Mouse (Mus musculus): ENCODE results near the gene Prr5. TPM values are rescaled to one million over a fixed set of nuclear protein-coding genes. Genes with fewer than 3 reads are reported as not detected.
A peak's percentile ranks its signal among the peaks of the same experiment; 100 is the strongest.
"Not testable (repeated sequence)": the region's sequence is repeated elsewhere in the genome, so short reads cannot be mapped to it uniquely, and the experiment has no call there.

Gene Prr5
- polyA plus RNA-seq, 1 experiment from 2014 or later: 4.3 TPM

- no peak overlapping the region for H3K4me3 ChIP-seq (ENCODE audit: low read depth, low read length)
- H3K4me2 ChIP-seq (ENCODE audit: low read depth, low read length): no peak overlapping the region
- ATAC-seq: no peak
- TF ChIP-seq EP300 (IDR thresholded peaks at IDR 0.05; ENCODE audit: low read depth) (no peak), CTCF (IDR thresholded peaks at IDR 0.05; ENCODE audit: low read depth) (0 out of 2 replicates have a peak, but pooled peaks have one; percentile 19)
- no peak for DNase-seq
- peaks cover 22% of the 10 kb centered on the region for H3K27me3 ChIP-seq (ENCODE audit: insufficient read depth, low read length)
- peaks cover 6% of the 10 kb centered on the region for H3K4me1 ChIP-seq (ENCODE audit: insufficient read depth)
- H3K9me3 ChIP-seq (ENCODE audit: low read length): no peaks in the 10 kb centered on the region
- no peaks in the 10 kb centered on the region for H3K36me3 ChIP-seq (replicated peaks; ENCODE audit: insufficient read depth, low read length)
- H3K9ac ChIP-seq (replicated peaks): no peak overlapping the region
- H3K27ac ChIP-seq (ENCODE audit: low read depth): no peak overlapping the region
- 59% methylated on average over 3 of the region's 3 CpGs for WGBS (ENCODE audit: insufficient replicate concordance)
Measured at GRCm38 (mm10) chr15:84718785-84719184, 49.4 kb downstream of the Prr5 start.

GRCm38 (mm10) chr15:84719791-84720190, 50.4 kb downstream of the Prr5 start, which contains the start of gene Arhgap8:
Gene Arhgap8 (plus strand): TSS chr15:84720052.
- no peak within 1 kb of the TSS; the same call in 1 of the 2 replicates for H3K9ac ChIP-seq (replicated peaks)
- H3K36me3 ChIP-seq (replicated peaks; ENCODE audit: insufficient read depth, low read length): no peaks in the 10 kb centered on the region
- ATAC-seq (peak; percentile 64; the same call in 1 of the 2 replicates), DNase-seq (peak; percentile 55)
- no peaks in the 10 kb centered on the region for H3K9me3 ChIP-seq (ENCODE audit: low read length)
- H3K4me3 ChIP-seq (ENCODE audit: low read depth, low read length): peak within 1 kb of the TSS; percentile 36
- TF ChIP-seq EP300 (IDR thresholded peaks at IDR 0.05; ENCODE audit: low read depth): no peak
- no peak for TF ChIP-seq CTCF (IDR thresholded peaks at IDR 0.05; ENCODE audit: low read depth)
- H3K4me1 ChIP-seq (ENCODE audit: insufficient read depth): peaks cover 6% of the 10 kb centered on the region
- H3K4me2 ChIP-seq (ENCODE audit: low read depth, low read length): peak within 1 kb of the TSS; percentile 67
- WGBS (ENCODE audit: insufficient replicate concordance): 6% methylated on average over 15 of the region's 24 CpGs
- peaks cover 22% of the 10 kb centered on the region for H3K27me3 ChIP-seq (ENCODE audit: insufficient read depth, low read length)
- no peak within 1 kb of the TSS for H3K27ac ChIP-seq (ENCODE audit: low read depth)

GRCm38 (mm10) chr15:84720291-84721204, 51.1 kb downstream of the Prr5 start:
- peak overlapping the region; percentile 36 for H3K4me3 ChIP-seq (ENCODE audit: low read depth, low read length)
- H3K36me3 ChIP-seq (replicated peaks; ENCODE audit: insufficient read depth, low read length): no peaks in the 10 kb centered on the region
- peaks cover 6% of the 10 kb centered on the region for H3K4me1 ChIP-seq (ENCODE audit: insufficient read depth)
- DNase-seq (no peak), ATAC-seq (no peak)
- TF ChIP-seq CTCF (IDR thresholded peaks at IDR 0.05; ENCODE audit: low read depth): no peak
- no peak for TF ChIP-seq EP300 (IDR thresholded peaks at IDR 0.05; ENCODE audit: low read depth)
- H3K27me3 ChIP-seq (ENCODE audit: insufficient read depth, low read length): peaks cover 22% of the 10 kb centered on the region
- peak overlapping the region; percentile 67 for H3K4me2 ChIP-seq (ENCODE audit: low read depth, low read length)
- no peak overlapping the region; the same call in 1 of the 2 replicates for H3K9ac ChIP-seq (replicated peaks)
- WGBS (ENCODE audit: insufficient replicate concordance): 10% methylated on average over 33 of the region's 33 CpGs
- H3K9me3 ChIP-seq (ENCODE audit: low read length): no peaks in the 10 kb centered on the region
- no peak overlapping the region for H3K27ac ChIP-seq (ENCODE audit: low read depth)

GRCm38 (mm10) chr15:84723656-84724055, 54.2 kb downstream of the Prr5 start:
- WGBS (ENCODE audit: insufficient replicate concordance): 94% methylated on average over 1 of the region's 1 CpGs
- H3K4me1 ChIP-seq (ENCODE audit: insufficient read depth); H3K9me3 ChIP-seq (ENCODE audit: low read length); H3K4me2 ChIP-seq (ENCODE audit: low read depth, low read length); H3K36me3 ChIP-seq (replicated peaks; ENCODE audit: insufficient read depth, low read length); ATAC-seq; DNase-seq; H3K4me3 ChIP-seq (ENCODE audit: low read depth, low read length); H3K27ac ChIP-seq (ENCODE audit: low read depth); H3K9ac ChIP-seq (replicated peaks): not testable (repeated sequence)
- peaks cover 22% of the 10 kb centered on the region for H3K27me3 ChIP-seq (ENCODE audit: insufficient read depth, low read length)

- peaks cover 6% of the 10 kb centered on the region for H3K4me1 ChIP-seq (ENCODE audit: insufficient read depth)
- no peak for DNase-seq
- H3K36me3 ChIP-seq (replicated peaks; ENCODE audit: insufficient read depth, low read length): no peaks in the 10 kb centered on the region
- 64% methylated on average over 4 of the region's 4 CpGs for WGBS (ENCODE audit: insufficient replicate concordance)
- no peak for ATAC-seq
- H3K4me2 ChIP-seq (ENCODE audit: low read depth, low read length): no peak overlapping the region
- no peak overlapping the region for H3K4me3 ChIP-seq (ENCODE audit: low read depth, low read length)
- peaks cover 18% of the 10 kb centered on the region for H3K27me3 ChIP-seq (ENCODE audit: insufficient read depth, low read length)
- no peaks in the 10 kb centered on the region for H3K9me3 ChIP-seq (ENCODE audit: low read length)
- no peak overlapping the region for H3K27ac ChIP-seq (ENCODE audit: low read depth)
- TF ChIP-seq EP300 (IDR thresholded peaks at IDR 0.05; ENCODE audit: low read depth) (no peak), CTCF (IDR thresholded peaks at IDR 0.05; ENCODE audit: low read depth) (no peak)
- no peak overlapping the region for H3K9ac ChIP-seq (replicated peaks)
Measured at GRCm38 (mm10) chr15:84724199-84724598, 54.8 kb downstream of the Prr5 start.

- no peak for ATAC-seq
Measured at GRCm38 (mm10) chr15:84729685-84730084, 60.3 kb downstream of the Prr5 start.

More at GRCm38 (mm10) chr15:84729685-84730084, 60.3 kb downstream of the Prr5 start:
- Histone ChIP-seq H3K36me3 (replicated peaks; ENCODE audit: insufficient read depth, low read length) (no peaks in the 10 kb centered on the region), H3K4me3 (ENCODE audit: low read depth, low read length) (no peak overlapping the region), H3K27me3 (ENCODE audit: insufficient read depth, low read length) (no peaks in the 10 kb centered on the region), H3K9ac (replicated peaks) (no peak overlapping the region), H3K27ac (ENCODE audit: low read depth) (no peak overlapping the region), H3K9me3 (ENCODE audit: low read length) (no peaks in the 10 kb centered on the region), H3K4me2 (ENCODE audit: low read depth, low read length) (no peak overlapping the region), H3K4me1 (ENCODE audit: insufficient read depth) (no peaks in the 10 kb centered on the region)
- no peak for TF ChIP-seq CTCF (IDR thresholded peaks at IDR 0.05; ENCODE audit: low read depth)
- TF ChIP-seq EP300 (IDR thresholded peaks at IDR 0.05; ENCODE audit: low read depth): no peak
- no peak for DNase-seq
- 78% methylated on average over 6 of the region's 6 CpGs for WGBS (ENCODE audit: insufficient replicate concordance)

All from liver, postnatal 0 days (tissue).